Mouse (Mus musculus): ENCODE results near the gene Gtf2ird1.

Gene Gtf2ird1

GRCm38 (mm10) chr5:134313451-134314067 lies 143.0 kb downstream of the Gtf2ird1 start:
- peak; percentile 86 to 89 for DNase-seq (ENCODE audit: low spot score in 2 of 2)

- DNase-seq (ENCODE audit: low spot score in 2 of 2) = peak; percentile 75
These were observed 143.6 kb downstream of the Gtf2ird1 start for GRCm38 (mm10) chr5:134312691-134313450.

GRCm38 (mm10) chr5:134311894-134312411 lies 144.6 kb downstream of the Gtf2ird1 start:
- no peak for DNase-seq (ENCODE audit: low spot score in 2 of 2)

- DNase-seq (ENCODE audit: low spot score in 2 of 2) = no peak
These were observed 146.3 kb downstream of the Gtf2ird1 start for GRCm38 (mm10) chr5:134310201-134310600.

- DNase-seq (ENCODE audit: low spot score in 2 of 2) = no peak
These were observed 147.2 kb downstream of the Gtf2ird1 start for GRCm38 (mm10) chr5:134309345-134309744.
